Mouse (Mus musculus) layer of hippocampus, adult 6 months (tissue): ENCODE measurements around the gene Ifna11. TPM values are rescaled to one million over a fixed set of nuclear protein-coding genes. Genes with fewer than 3 reads are reported as not detected.

Source experiments
- long read RNA-seq, 2 experiments: library from polyadenylated mRNA; unstranded; transcript quantifications; one replicate each; pipeline ENCODE4 v2.0.0; 2019 to 2020
- polyA plus RNA-seq: library from polyadenylated mRNA; unstranded; fragments of <200 nt; fragmentation: Nextera tagmentation; gene quantifications from 2 replicates; pipeline ENCODE4 v1.2.3, GENCODE M21; 2021

Gene Ifna11
- not detected in 2 replicates for polyA plus RNA-seq
- long read RNA-seq, experiment 1, result 0 reads
- long read RNA-seq, experiment 2, result 0 reads

GRCm38 (mm10) chr4:88819659-88820058 is at the start of gene Ifna11:
Gene Ifna11 (plus strand): TSS chr4:88819959.

GRCm38 (mm10) chr4:88773534-88773933 is 46.2 kb upstream of the Ifna11 start, which contains the start of gene Gm13290:
Gene Gm13290 (plus strand): TSS chr4:88773834.

GRCm38 (mm10) chr4:88776622-88777021 is 43.1 kb upstream of the Ifna11 start, which contains the start of gene Gm13289:
Gene Gm13289 (plus strand): TSS chr4:88776922.

GRCm38 (mm10) chr4:88779550-88779949 is 40.2 kb upstream of the Ifna11 start, which contains the start of gene Gm13272:
Gene Gm13272 (plus strand): TSS chr4:88779850.

GRCm38 (mm10) chr4:88781831-88782230 is 37.9 kb upstream of the Ifna11 start, which contains the start of gene Ifnz:
Gene Ifnz (plus strand): TSS chr4:88782131.

GRCm38 (mm10) chr4:88785409-88785808 is 34.4 kb upstream of the Ifna11 start, which contains the start of gene Gm13276:
Gene Gm13276 (plus strand): TSS chr4:88785709.

GRCm38 (mm10) chr4:88788402-88788801 is 31.4 kb upstream of the Ifna11 start, which contains the start of gene Gm13277:
Gene Gm13277 (plus strand): TSS chr4:88788632.

GRCm38 (mm10) chr4:88791250-88791649 is 28.5 kb upstream of the Ifna11 start, which contains the start of gene Gm13278:
Gene Gm13278 (plus strand): TSS chr4:88791550.

GRCm38 (mm10) chr4:88793936-88794675 is 25.7 kb upstream of the Ifna11 start, which contains the start of gene Gm13275:
Gene Gm13275 (plus strand): TSS chr4:88794487.

GRCm38 (mm10) chr4:88797097-88797496 is 22.7 kb upstream of the Ifna11 start, which contains the start of gene Gm13279:
Gene Gm13279 (plus strand): TSS chr4:88797397.

GRCm38 (mm10) chr4:88799365-88799764 is 20.4 kb upstream of the Ifna11 start, which contains the start of gene Gm13285:
Gene Gm13285 (plus strand): TSS chr4:88799665.

GRCm38 (mm10) chr4:88802954-88803353 is 16.8 kb upstream of the Ifna11 start, which contains the start of gene Gm13287:
Gene Gm13287 (plus strand): TSS chr4:88803254.

GRCm38 (mm10) chr4:88805231-88805630 is 14.5 kb upstream of the Ifna11 start, which contains the start of gene Gm13288:
Gene Gm13288 (plus strand): TSS chr4:88805531.

GRCm38 (mm10) chr4:88815928-88816327 is 3.8 kb upstream of the Ifna11 start, which contains the start of gene Ifna7:
Gene Ifna7 (plus strand): TSS chr4:88816228.

GRCm38 (mm10) chr4:88827116-88827515 is 7.4 kb downstream of the Ifna11 start, which contains the start of gene Ifna6:
Gene Ifna6 (plus strand): TSS chr4:88827416.

GRCm38 (mm10) chr4:88835225-88835624 is 15.5 kb downstream of the Ifna11 start, which contains the start of gene Ifna5:
Gene Ifna5 (plus strand): TSS chr4:88835525.

GRCm38 (mm10) chr4:88841438-88841911 is 21.7 kb downstream of the Ifna11 start, which contains the start of gene Ifna4:
Gene Ifna4 (plus strand): TSS chr4:88841861.

GRCm38 (mm10) chr4:88849698-88850097 is 29.9 kb downstream of the Ifna11 start, which contains the start of gene Ifna1:
Gene Ifna1 (plus strand): TSS chr4:88850087.

